Mouse (Mus musculus) urinary bladder, adult 18-20 months (tissue): ENCODE results near the gene Prdm11.

ENCODE experiments used
- DNase-seq, 2 experiments: peaks; one replicate each; pipeline ENCODE4 v3.0.0; 2022; ENCODE audit warnings: low spot score in 2 of 2, mixed read lengths in 2 of 2

Prdm11 gene

DNA sequence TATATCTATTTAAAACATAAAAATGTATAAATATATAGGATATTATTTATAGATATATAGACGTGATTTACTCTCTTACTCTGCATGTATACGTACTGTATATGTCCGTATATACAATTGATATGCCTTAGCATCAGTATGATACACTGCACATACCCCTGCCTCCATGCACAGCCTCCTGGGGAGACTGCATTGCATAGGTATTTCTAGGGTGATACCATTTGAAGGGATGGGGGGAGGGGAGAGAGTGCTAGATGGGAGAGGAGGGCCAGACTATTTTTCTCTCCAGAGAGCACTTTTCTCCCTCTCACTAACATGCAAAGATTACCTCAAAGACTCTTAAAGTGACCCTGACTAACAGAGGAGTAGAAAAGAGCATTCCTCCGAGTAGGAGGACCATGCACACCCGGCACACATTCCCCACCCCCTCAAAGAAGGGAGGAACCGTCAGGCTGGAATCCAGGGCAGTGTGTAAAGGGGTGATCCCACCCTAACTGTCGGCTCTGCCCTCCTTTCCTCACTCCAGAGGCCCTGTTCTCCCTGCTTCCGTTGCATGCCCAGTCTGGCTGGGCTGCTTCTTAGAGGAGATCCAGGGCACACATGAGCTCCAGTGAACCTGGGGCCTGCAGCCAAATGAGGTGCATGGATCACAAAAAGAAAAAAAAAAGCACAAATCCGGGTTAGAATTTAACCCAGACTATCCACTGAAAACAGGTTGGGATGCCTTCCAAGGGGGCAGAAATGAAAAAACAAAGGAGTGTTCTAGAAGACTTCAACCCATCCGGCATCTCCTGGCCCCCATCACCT, 78.7 kb downstream of the Prdm11 start:
- no peak for DNase-seq

DNA sequence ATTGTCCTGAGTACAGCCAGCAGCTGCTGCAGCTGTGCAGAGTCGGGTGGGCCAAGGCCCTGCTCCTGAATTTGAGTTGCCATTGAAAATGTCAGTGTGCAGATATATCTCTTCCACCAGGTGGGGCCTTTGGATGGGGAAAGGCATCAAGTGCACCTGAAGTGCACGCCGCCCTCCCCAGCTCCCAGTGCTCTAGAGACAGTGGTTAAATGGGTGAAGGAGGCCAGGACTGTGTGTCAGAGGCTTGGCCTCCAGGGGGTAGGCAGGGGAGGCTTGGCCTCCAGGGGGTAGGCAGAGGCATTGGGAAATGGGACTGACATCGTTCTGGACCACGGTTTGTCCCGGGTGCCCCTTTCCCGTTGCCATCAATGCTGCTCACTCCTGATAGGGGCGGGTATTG, 79.7 kb downstream of the Prdm11 start:
- DNase-seq, result no peak

GRCm38 (mm10) chr2:92964345-92964744, 81.6 kb downstream of the Prdm11 start:
- no peak for DNase-seq

- DNase-seq, result no peak
Observed at GRCm38 (mm10) chr2:92958640-92959039, 87.3 kb downstream of the Prdm11 start.

DNA sequence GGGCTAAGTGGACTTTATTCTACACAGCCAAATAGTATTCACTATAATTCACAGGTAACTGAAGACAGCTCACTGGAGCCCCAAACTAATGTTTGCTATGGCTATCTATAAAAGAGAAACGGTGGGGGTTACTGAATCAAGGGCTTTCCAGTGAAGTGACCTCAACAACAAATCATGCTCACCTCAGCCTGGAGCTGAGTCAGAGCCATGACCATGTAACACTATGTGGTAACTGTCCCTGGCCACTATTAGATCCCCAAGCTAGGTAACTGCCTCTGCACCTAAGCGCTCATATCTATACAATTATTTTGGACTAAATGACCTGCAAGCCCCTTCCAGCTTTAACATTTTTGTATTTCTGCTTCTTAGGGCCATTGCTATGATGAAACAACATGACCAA, 89.0 kb downstream of the Prdm11 start:
- no peak for DNase-seq

DNA sequence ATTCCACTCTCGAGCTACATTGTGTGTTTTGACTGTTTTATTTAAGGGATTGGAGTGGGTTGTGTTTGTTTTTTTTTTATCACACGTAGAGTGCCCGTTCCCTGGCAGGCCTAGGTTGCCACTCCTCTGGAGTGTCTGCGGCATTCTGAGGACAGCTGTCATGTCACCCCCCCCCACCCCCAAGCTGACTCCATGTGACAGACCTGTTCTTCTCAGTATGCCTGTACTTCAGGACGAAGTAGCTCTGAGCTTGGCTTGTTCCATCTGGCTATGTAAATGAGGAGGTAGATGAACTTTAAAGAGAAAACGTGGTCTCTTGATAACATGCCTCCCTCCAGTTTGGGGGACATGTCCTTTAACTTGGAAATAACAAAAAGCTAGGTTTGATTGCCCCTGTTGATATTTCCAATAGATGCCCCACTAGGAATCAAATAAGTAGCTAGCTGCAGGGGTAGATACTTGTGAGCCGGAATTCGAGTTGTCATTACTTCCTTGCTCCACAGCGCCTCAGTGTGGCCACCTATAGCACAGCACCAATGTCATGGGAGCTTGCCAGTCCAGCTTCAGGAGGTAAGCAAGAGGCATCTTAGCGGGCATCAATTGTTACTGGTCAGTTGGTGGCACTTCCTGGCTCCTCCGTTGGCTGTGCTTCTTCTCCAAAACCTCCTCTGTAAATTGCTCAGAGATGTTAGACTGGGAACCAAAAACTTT, 91.4 kb downstream of the Prdm11 start:
- DNase-seq, result peak; percentile 45 to 56

DNA sequence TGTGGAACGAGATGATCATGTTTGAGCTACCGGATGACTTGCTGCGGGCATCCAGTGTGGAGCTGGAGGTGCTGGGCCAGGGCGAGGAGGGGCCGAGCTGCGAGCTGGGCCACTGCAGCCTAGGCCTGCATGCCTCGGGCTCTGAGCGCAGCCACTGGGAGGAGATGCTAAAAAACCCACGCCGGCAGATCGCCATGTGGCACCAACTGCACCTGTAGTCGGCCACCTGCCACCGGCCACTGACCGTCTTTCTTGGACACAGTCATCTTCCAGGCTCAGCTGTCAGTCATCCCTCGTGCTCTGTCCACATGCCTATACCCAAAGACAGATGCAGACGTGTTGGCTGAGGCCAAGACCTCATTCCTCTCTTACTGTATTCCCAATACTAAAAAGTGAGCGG, 92.5 kb downstream of the Prdm11 start:
- DNase-seq, result no peak

GRCm38 (mm10) chr2:92949518-92949917, 96.4 kb downstream of the Prdm11 start:
- no peak for DNase-seq

DNA sequence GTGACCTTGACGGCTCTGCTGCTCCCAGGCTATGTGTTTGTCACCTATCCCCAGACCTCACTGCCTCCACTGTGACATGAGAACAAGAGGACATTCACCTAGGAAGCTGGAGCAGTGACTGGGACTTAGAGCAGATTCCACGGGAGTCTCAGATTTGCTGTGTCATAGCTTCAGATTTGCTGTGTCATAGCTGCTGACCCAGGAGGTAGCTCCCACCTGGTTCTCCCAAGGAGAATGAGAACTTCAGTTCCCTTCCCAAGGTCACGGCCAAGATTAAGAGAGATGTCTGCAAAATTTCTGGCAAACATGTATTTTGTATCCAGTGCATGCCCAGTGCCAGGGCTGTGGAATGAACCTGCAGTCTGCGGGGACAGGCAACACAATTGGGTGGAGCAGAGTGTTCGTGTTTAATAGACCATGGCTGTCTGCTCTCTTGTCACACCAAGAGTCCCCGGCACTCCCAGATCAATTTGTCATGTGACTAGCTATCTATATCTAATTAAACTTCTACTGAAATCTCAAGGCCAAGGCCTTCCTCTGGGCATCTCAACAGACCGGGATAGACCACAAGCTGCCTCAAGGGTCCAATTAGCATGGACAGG, 97.2 kb downstream of the Prdm11 start:
- DNase-seq, result no peak

GRCm38 (mm10) chr2:92947981-92948698, 97.8 kb downstream of the Prdm11 start:
- DNase-seq, result no peak

- DNase-seq, result no peak
Observed at GRCm38 (mm10) chr2:92945824-92946598, 100.0 kb downstream of the Prdm11 start.

GRCm38 (mm10) chr2:92945125-92945746, 100.7 kb downstream of the Prdm11 start:
- no peak for DNase-seq

- DNase-seq, result no peak
Observed at GRCm38 (mm10) chr2:92944356-92944755, 101.6 kb downstream of the Prdm11 start.

GRCm38 (mm10) chr2:92943406-92943805, 102.6 kb downstream of the Prdm11 start:
- DNase-seq, result no peak

- no peak for DNase-seq
Observed at GRCm38 (mm10) chr2:92941463-92941862, 104.5 kb downstream of the Prdm11 start.

DNA sequence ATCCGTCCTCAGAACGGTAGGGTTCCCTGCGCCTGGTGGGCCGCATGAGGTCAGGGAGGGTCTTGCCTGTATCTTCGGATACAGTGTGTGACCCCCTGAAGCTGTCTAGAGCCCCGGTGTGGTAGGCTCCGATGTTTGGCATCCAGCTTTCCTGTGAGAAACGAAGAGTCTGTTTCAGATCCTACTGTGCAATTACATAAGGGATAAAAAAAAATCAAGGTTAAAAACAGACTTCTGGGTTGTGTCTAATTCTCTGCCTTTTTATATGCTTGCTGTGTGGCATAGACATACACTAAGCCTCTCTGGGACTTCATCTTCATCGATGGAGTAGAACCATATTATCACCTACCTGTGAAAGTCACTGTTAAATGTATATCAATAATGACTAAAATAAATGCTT, 105.0 kb downstream of the Prdm11 start:
- DNase-seq, result no peak

DNA sequence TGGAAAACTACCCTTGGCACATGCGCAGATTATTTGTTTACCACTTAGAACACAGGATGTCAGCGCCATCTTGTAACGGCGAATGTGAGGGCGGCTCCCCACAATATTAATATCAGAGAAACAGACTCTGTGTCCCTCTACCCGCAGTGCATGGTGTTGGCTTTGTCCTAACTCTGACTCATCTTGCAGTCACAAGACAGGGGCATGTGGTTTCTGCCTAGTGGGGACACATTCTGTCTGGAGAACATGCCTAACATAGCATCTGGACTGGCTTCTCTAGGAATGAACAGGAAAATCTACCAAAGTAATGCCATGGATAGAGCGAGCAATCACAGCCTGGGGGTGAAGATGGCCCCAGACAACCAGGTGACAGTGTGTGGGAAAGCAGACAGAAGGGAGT, 107.1 kb downstream of the Prdm11 start:
- DNase-seq, result no peak

DNA sequence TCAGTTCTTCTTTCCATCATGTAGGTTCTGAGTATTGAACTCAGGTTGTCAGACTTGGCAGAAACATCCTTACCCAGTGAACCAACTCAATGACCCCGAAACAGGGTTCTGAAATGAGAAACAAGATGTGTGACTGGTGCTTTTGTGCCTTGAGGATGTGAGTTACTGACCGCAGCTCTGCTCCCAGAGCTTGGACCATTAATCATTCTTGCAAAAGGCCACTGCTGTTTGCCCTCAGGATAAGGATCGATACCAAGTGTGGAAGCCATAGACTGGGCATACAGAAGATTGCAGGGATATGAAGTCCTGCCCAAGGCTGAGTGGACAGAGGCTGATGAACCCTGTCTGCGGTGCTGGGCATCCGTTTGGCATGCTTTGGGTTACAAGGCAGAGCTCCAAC, 107.9 kb downstream of the Prdm11 start:
- DNase-seq, result no peak

DNA sequence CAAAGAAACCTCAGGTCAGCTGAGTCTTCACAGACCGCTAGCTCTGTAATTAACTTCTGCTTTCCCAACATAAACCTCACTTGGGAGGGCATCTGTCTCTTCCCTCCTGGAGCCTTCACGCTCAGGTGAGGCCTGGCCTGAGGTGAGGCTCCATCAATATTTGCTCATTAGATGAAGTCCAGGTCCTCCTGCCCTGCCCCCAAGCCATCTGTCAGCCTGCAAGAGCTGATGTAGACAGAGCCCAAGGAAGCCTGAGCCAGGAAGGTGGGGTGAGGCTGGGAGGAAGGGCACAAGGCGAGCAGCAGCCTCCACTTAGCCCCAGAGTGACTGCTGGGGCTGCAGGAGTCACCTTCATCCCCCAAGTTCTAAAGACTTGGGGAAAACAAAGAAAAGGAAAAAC, 110.5 kb downstream of the Prdm11 start:
- no peak for DNase-seq

DNA sequence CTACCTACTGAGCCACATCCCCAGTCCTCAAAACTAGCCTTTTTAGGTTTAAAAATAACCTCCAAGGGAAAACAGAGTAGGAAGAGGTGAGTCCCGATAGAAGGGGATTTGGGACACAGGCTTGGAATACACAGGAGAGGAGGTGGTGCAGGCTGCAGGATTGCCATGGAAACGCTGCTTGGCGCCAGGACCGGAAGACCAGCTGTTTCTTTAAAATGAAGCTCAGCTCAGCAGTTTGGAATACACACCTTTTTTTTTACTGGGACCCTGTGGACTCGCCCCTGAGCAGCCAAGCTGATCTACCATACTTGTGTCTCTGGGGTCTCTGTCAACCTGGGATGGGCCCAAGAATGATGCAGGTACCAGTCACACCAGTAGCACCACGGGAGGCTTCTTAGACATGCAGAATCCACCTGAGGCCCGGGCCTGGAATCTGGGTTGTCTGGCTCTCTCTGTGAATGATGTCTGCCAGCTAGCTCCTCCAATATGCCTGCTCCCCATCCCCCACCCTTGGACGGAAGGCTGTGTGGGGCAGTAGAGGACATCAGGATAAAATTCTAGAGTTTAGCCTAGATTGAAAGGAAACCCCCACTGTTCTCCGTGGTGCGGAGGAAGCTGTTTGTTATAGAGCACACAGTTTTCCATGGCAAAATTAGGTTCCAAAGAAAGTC, 111.5 kb downstream of the Prdm11 start:
- no peak for DNase-seq
